Mouse (Mus musculus): ENCODE data around the gene Rps6kb2. TPM values are rescaled to one million over a fixed set of nuclear protein-coding genes. Genes with fewer than 3 reads are reported as not detected.
A peak's percentile ranks its signal among the peaks of the same experiment; 100 is the strongest.
"Not testable (repeated sequence)": the region's sequence is repeated elsewhere in the genome, so short reads cannot be mapped to it uniquely, and the experiment has no call there.

Rps6kb2 gene
- total RNA-seq, 2 experiments from 2014 or later, result 34.7 to 38.0 TPM

DNA sequence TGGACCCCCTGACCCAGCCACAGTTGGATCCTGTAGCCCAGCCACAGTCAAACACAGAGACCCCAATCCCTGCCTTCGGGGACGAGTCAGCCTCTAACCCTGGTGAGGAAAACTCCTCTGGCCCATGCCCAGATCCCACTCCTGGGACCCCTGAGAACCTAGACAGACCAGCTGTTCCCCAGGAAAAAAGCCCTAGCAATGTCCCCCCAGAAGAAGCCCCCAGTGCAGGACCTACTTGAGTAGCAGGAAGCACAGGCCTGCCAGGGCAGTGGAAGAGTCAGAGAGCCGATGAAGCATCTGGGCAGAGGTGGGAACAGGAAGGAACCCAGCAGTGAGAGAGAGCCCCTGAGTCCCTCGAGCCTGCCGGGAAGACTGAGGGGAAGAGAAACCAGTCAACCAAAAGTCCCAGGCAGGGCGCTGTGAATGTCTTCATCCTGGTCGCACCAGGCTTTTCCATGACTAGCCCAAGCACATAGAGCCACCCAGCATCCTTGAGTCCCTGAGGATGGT, 19.3 kb downstream of the Rps6kb2 start, which contains the start of gene Cabp4:
Gene Cabp4, minus strand, starts transcription at position 275 of the 510 bp plus-strand sequence.
- peak in 1 of 2 experiments; percentile 9 for DNase-seq (ENCODE audit: low spot score in 2 of 2)

DNA sequence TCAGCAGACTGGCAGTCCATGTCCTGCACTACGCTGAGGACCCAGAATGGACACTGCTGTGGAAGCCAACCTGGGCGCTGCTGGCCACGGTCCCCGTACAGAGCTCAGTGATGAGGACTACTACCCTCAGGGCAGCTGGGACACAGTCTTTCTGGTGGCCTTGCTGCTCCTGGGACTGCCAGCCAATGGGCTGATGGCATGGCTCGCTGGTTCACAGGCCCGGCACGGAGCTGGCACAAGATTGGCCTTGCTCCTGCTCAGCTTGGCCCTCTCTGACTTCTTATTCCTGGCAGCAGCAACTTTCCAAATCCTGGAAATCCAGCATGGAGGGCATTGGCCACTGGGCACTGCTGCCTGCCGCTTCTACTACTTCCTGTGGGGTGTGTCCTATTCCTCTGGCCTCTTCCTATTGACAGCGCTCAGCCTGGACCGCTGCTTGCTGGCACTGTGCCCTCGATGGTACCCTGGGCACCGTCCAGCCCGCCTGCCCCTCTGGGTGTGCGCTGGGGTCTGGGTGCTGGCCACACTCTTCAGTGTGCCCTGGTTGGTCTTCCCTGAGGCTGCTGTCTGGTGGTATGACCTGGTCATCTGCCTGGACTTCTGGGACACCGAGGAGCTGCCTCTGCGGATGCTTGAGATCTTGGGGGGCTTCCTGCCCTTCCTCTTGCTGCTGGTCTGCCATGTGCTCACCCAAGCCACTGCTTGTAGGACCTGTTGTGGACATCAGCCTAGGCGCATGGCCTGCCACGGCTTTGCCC, 20.6 kb downstream of the Rps6kb2 start:
- DNase-seq (ENCODE audit: low spot score in 2 of 2), result peak in 1 of 2 experiments; percentile 12

DNA sequence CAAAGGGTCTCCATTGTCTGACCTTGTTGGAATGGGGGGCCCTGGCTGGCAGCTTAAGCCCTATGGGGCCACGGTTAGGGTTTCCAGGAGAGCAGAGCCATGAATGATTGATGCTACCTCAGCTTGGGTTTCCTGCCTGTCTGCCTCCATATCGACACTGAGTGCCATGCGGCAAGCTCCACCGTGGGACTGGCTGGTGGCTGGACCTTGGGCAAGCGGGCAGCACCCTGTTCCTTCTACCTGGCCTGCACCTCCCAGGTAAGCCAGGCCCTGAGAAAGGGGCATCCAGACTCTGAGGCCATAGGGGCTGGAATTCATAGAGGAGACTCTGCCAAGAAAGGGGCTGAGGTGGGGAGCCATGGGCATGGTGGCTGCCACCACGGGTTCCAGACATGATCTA, 23.0 kb downstream of the Rps6kb2 start:
- DNase-seq (ENCODE audit: low spot score in 2 of 2), result no peak

DNA sequence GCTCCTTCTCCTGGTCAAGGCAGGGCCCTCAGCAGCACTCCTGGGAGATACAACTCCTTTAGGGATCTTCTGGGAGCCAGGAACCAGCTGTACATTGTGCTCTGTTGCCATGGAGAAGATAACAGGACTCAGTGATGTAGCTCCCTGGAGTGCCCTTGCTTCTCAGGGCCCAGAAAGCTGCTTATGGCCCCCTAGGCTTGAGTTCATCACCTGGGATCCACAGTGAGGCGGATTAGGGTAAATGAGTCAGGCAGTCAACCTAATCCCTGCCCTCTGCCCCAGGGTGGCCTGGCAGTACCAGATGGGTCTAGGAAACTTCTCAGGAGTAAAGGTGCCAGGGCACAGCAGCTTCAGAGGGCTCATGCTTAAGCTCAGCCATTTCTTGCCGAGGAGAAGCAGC, 23.7 kb downstream of the Rps6kb2 start, which contains the start of gene Gpr152:
Gene Gpr152, plus strand, starts transcription at position 342 of the 400 bp plus-strand sequence.
- DNase-seq (ENCODE audit: low spot score in 2 of 2), result peak in 1 of 2 experiments; percentile 7

DNA sequence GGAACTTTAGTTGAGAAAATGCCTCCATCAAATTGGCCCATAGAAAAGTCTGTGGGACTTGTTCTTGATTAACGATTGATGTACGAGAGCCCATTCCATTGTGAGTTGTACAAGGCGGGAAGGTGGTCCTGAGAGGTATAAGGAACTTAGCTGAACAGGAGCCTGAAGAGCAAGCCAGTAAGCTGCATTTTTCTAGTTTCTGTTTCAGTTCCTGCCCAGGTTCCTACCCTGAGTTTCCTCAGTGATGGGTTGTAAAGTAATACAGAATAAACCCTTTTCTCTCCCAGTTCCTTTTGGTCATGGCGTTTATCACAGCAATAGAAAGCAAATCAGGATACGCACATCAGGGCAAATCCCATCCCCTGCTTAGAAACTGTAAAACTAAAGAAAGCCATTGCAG, 25.2 kb downstream of the Rps6kb2 start:
- DNase-seq (ENCODE audit: low spot score in 2 of 2), result no peak

DNA sequence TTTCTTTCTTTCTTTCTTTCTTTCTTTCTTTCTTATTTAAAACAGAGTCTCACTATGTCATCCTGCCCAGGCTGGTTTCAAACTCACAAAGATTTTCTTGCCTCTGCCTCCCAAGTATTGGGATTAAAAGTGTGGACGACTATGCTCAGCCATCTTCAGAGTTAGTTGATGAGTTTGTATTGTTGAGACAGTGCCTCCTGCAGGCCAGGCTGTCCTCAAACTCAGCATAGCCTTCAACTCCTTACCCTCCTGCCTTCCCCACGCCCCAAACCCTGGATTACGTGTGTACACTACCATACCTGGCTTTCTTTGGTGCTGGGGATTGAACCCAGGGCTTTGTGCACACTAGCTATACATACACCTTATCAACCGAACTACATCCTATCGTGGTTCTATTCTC, 26.7 kb downstream of the Rps6kb2 start:
- no peak for DNase-seq (ENCODE audit: low spot score in 2 of 2)

DNA sequence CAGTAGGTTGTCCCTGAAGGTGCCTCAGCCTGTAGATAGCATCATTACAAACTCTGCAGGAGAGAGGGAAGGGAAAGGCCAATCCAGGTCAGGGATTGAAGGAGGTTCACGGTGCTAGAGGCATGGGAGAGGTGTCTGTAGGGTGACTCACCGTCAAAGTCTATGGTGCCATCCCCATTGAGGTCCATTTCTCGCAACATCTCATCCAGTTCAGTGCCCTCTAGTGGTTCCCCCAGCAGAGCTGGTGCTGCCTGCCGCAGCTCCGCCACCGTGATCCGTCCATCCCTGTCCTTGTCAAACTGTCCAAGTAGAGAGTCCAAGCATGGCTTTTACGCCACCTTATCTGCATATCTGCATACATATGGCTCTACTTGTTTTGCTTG, 27.2 kb downstream of the Rps6kb2 start:
- DNase-seq (ENCODE audit: low spot score in 2 of 2), result not testable (repeated sequence)

DNA sequence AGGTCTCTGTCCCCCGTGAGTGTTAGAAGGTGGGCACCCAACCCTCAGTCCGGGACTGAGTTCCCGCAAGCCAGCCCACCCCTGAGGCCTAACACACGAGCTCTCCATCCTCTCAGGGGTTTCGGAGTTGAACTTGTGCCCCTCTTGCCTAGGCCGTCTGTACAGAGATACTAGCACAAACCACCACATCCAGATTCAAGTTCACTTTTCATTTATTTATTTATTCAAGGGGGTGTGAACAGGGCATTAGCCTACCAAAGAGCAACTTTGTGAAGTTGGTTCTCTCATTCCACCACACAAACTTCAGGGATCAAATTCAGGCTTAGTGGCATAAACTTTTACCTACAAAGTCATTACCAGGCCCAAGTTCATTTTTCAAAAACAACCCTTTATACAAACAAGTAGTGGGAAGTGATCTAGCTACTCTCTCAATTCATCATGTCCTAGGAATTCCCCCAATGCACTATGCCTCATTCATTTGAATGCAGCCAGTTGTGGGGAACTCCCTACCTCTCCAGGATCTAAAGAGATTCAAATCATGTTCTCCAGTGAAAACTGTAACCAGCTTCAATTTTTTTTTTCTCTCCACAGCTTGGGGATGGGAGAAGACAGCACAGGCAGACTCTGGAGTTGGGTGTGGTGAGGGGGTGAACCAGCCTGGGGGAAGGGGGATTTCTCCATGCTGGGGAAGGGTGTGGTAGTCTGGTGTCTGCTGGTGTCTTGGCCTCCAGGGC, 27.8 kb downstream of the Rps6kb2 start:
- DNase-seq (ENCODE audit: low spot score in 2 of 2), result not testable (repeated sequence)

DNA sequence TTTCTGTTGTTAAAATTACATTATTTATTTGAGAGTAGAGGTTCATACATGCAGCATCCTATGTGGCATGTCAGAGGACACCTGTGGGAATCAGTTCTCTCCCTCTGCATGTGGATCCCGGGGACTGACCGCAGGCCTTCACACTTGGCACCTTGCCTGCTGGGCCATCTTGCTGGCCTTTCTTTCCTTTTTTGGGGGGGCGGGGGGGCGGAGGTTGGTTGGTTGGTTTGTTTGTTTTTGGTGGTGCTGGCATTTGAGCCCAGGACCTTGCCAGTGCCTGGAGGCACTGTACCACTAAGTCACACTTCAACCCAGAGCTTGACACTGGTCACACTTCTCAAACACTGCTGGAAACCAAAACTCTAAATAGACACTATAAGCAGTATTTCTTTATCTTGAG, 28.8 kb downstream of the Rps6kb2 start:
- DNase-seq (ENCODE audit: low spot score in 2 of 2), result no peak

DNA sequence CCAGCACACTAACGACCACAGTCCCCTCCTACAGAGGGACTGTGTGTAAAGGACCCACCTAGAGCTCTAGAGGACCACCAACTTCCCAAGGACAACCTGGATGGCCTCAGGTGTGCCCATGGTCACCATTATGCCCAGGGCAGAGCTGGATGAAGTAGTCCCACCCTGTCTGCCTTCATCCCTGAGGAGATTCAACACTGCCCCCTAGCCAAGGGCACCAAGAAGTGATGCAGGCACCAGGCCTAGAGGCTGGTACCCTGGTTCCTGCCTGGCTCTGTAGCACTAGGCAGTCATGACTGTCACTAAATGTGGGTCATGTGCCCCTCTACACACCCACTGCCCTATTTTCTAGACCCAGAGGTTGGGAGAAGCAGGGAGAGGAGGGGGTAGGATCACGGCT, 31.4 kb downstream of the Rps6kb2 start:
- DNase-seq (ENCODE audit: low spot score in 2 of 2), result no peak

DNA sequence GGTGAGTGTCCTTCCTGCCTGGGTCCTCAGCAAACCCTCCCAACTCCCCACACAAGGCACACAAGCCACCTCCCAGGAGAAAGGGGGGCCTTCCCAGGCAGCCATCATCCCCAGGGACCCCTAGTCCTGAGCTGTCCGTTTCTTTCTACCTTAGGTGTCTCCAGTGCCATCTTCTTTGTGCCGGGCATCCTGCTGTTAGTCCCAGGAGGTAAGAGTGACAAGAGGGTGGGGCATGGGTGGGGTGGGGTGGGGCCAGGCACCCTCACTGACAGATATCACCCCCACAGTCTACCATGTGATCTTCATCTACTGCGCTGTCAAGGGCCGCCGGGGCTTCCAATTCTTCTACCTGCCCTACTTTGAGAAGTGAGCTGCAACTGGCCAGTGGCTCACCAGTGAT, 32.1 kb downstream of the Rps6kb2 start:
- DNase-seq (ENCODE audit: low spot score in 2 of 2), result no peak

DNA sequence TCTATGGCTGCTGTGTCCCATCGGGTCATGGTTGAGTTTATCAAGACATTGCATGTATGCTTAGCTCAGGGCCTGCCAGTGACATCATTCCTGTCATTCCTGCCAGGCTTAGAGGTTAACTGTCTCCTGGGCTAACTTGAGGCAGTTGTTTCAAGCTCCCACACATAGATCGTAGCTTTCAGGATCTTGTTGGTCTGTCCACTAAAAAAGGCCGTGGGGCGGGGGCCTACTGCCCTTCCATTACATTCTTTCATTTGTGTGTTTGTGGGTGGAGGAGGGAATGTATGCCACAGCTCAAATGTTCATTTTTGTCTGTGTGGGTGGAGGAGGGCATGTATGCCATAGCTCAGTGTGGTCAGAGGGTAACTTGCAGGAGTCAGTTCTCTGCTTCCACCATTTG, 33.0 kb downstream of the Rps6kb2 start:
- DNase-seq (ENCODE audit: low spot score in 2 of 2), result no peak

DNA sequence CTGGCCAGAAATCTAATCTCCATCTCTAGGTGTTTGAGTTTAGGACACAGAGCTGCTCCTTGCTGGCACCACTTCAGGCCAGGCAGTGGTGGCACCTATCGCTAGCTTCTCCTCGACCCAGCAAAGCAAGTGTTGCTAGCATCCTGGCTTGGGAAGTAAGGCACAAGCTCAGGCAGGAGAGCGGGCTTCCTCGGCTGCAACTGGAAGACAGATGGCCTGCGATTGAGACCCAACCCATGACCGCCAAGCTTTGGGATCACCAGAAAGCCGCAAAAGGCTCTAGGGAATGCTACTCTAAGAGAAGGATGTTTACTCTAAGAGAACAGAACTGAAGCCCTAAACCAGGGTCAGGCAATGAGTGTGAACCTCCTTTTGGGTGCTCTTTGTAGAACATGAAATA, 33.7 kb downstream of the Rps6kb2 start:
- DNase-seq (ENCODE audit: low spot score in 2 of 2), result no peak

DNA sequence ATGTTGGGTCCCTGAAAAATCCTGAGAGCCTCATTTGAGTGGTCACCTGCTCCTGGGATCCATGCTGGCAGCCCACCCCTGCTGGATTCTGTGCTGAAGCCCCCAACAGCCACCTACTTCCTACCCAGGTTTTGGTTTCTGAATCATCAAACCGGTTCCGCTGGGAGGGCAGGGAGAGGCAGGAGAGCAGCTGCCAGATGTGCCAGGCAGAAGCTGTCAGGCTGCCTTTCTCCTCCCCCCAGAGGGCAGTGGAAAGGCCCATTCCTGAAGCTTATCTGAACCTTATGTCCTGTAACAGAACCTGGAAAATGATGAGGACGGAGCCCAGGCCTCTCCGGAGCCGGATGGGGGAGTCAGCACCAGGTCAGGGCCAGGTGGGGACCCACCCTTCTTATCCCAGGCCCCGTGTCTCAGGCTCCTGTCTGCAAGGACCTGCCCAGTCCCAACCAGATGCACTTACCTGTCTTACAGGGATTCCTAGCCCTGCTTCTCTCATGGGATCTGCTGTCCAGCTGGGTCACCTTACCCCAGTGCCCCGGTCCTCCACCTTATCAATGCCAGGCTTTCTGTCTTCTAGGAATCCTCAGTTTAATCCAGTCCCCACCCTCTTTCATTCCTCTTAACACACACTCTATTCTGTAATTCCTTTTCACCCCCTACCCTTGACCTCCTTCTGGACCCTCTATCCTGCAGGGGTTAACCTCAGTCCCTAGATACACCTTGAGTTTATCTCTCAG, 36.2 kb downstream of the Rps6kb2 start:
- no peak for DNase-seq (ENCODE audit: low spot score in 2 of 2)

DNA sequence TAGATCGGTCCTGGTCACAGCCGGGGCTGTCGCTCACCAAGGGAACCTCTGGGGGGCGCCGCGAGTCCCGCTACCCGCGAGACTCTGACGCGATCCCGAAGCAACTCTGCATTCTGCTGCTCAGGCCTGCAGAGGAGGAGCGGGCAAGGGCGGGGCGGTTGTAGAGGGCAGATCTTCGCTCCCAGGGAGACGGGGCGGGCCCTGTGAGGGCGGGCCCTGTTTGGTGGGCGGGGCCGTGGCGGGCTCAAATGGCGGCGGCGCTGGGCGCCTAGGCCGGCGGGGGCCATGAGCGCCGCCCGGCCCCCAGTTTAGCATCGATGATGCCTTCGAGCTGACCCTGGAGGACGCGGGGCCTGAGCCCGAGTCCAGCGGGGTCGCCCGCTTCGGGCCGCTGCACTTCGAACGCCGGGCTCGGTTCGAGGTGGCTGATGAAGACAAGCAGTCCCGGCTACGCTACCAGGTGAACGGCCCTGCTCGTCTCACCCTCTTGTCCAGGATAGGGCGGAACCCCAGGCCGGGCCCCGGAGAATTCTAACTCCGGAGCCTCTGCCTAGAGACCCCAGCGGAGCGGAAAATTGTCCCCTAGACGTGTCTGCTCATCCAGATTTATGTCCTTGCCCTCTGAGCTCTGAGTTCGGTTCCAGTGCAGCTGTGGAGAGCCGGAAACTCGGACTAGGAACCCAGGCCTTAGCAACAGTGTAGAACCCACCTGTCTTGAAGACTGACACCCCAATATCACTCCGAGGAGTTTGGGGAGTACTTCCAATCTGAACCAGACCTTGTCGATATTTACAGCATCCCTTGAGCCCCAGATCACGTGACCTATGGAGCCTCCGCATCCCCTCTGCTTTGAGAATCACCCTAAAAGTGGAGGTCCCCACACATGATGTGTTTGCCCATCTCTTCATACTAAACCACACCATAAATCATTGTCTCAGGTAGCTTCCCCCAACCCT, 37.1 kb downstream of the Rps6kb2 start, which contains the start of gene Aip:
Gene Aip, minus strand, starts transcription at position 118 of the 956 bp plus-strand sequence.
- DNase-seq (ENCODE audit: low spot score in 2 of 2), result peak; percentile 96 to 99

DNA sequence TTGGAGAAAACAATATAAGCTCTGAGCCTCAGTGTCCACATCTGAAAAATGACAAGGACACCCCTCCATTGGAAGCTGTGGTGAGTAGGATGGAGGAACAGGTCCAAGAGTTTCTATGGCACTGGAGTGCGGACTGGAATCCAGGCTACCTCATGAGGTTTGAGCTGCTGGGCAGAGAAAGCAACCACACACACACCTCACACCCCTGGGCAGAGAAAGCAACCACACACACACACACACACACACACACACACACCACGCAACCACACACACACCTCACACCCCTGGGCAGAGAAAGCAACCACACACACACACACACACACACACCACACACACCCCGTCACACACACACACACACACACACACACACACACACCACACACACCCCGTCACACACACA, 37.9 kb downstream of the Rps6kb2 start:
- not testable (repeated sequence) for DNase-seq (ENCODE audit: low spot score in 2 of 2)

DNA sequence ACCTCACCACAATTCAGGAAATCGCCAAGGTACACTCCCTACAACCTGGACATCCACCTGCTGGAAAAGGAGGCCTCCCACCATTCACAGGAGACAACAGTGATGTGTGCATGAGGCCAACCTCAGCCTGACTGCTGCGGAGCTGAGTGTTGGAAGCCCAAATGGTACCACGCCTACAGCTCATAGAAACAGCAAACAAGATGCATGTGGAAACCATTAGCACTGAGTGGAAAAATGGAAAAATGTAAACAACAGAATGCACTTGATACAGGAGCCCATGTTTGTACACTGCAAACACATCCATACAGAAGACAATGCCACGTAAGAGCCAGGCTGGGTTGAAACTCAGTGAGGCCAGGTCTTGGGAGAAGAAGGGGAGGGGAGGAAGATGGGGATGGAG, 38.7 kb downstream of the Rps6kb2 start:
- DNase-seq (ENCODE audit: low spot score in 2 of 2), result no peak

DNA sequence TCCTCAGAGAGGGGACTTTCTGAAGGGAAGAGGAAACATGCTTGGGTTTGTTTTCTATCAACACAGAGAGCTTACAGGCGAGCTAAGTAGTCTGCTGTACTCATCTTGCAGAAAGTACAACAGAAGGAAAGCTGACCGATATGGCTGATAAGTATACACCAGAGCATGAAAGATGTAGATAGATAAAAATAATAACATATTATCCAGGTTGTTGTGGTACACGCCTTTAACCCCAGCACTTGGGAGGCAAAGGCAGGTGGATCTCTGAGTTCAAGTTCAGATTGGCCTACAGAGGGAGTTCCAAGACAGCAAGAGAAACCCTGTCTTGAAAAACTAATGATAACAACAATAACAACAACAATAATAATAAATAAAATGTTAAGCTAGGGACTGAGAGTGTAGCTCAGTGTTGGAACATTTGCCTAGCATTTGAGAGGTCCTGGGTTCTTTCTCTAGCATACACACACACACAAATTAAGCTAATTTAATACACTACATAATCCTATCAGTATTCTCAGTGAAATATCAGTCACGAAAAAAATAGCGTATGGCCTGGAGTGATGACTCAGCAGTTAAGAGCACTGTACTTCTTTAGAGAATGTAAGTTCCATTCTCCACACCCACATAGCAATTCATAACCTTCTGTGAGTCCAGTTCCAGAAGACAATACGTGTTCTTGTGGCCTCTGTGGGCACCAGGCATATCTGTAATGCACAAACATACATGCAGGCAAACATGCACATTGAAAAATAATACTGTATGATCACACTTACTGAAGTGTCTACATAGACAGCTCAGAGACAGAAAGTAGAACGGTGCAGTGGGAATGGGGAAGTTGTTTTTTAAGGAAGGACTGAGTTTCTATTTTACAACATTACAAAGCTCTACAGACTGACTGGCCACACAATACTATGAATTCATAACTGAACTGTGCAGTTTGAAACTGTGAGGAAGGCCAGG, 40.5 kb downstream of the Rps6kb2 start:
- no peak for DNase-seq (ENCODE audit: low spot score in 2 of 2)

DNA sequence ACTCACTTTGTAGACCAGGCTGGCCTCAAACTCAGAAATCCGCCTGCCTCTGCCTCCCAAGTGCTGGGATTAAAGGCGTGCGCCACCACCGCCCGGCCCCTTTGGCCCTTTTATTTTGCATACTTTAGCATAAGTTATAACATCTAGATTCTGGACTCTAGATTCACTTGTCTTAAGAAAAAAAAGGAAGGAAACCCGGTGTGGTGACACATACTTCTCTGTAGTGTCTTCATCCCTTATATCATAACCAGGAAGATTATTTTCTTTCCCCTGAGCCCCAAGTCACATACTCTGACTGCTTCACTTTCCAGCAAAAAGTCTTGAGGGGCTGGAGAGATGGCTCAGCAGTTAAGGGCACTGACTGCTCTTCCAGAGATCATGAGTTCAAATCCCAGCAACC, 41.3 kb downstream of the Rps6kb2 start:
- DNase-seq (ENCODE audit: low spot score in 2 of 2), result not testable (repeated sequence)

Measured in gastrocnemius, postnatal 4 days (tissue).